Comparison of ENCODE assay signal across 20 mouse cellular contexts in genomic region chr6:17247673-17248072, GRCm38 (mm10). TPM values are rescaled to one million over a fixed set of nuclear protein-coding genes. Genes with fewer than 3 reads are reported as not detected.
"Had no signal": no experiment of that assay in that cellular context is flagged by ENCODE, and none has a peak within 500 bp of the region (broad histone marks: within the 10 kb centered on the region; RNA-seq: fewer than 3 reads in every experiment).

No protein-coding gene starts in this region.

- ATAC-seq: liver, postnatal 0 days; lung, postnatal 0 days had no signal

- H3K27ac ChIP-seq: kidney, embryonic 15.5 days; limb, embryonic 12.5 days; limb, embryonic 15.5 days; liver, embryonic 14.5 days; macrophage; neural tube, embryonic 13.5 days; stomach, postnatal 0 days had no signal

- H3K4me3 ChIP-seq: kidney, embryonic 15.5 days; limb, embryonic 12.5 days; limb, embryonic 15.5 days; neural tube, embryonic 13.5 days had no signal

- H3K4me1 ChIP-seq: kidney, embryonic 15.5 days; limb, embryonic 15.5 days had no signal

- DNase-seq: kidney, adult 11 months; kidney, adult 8-10 months; kidney, postnatal 10 days; kidney, postnatal 36 days; left cerebral cortex, postnatal 4 days; liver, postnatal 0 days; lung, embryonic 14.5 days; right cerebral cortex, postnatal 4 days; thymus, adult 2 months; thymus, postnatal 25 days had no signal

RNA-seq across cellular contexts. Expression of gene Cav2, which starts 33.3 kb away (rescaled TPM):
- total RNA-seq: megakaryocyte-erythroid progenitor cell, adult 5-6 weeks had no signal

RNA-seq across cellular contexts. Expression of gene Cav1, which starts 58.5 kb away (rescaled TPM):
- total RNA-seq: megakaryocyte-erythroid progenitor cell, adult 5-6 weeks; neutrophil, adult 5-6 weeks had no signal
